Mouse (Mus musculus) heart, embryonic 15.5 days (tissue): Measurements from ENCODE around the gene Col17a1. TPM values are rescaled to one million over a fixed set of nuclear protein-coding genes. Genes with fewer than 3 reads are reported as not detected.

Experiments used
- polyA plus RNA-seq: library from polyadenylated mRNA; unstranded; fragments of >200 nt; fragmentation: Nextera tagmentation; extraction: Ambion mirVana; gene quantifications from 2 replicates; pipeline ENCODE4 v1.2.1, GENCODE M21; 2015

Col17a1 gene
- polyA plus RNA-seq, 1 experiment from 2014 or later: 0.30 TPM

Other genes with a start within 250 kb of the Col17a1 start
- gene Sh3pxd2a, start 227.7 kb downstream of the Col17a1 start, polyA plus RNA-seq: 5.3 and 7.2 TPM in 2 replicates
- gene Stn1, start 154.6 kb downstream of the Col17a1 start, polyA plus RNA-seq: 29.0 and 36.1 TPM in 2 replicates
- gene Slk, start 112.4 kb downstream of the Col17a1 start, polyA plus RNA-seq: 12.6 and 14.2 TPM in 2 replicates
- 173 and 175 TPM in 2 replicates for gene Sfr1, start 39.6 kb upstream of the Col17a1 start, polyA plus RNA-seq
- gene Gsto1, start 162.9 kb upstream of the Col17a1 start, polyA plus RNA-seq: 97.5 and 103 TPM in 2 replicates
- 0.74 and 1.2 TPM in 2 replicates for gene Gsto2, start 173.4 kb upstream of the Col17a1 start, polyA plus RNA-seq
- 0.08 and 0.24 TPM in 2 replicates for gene Cfap43, start 227.2 kb upstream of the Col17a1 start, polyA plus RNA-seq
- 17.4 and 20.7 TPM in 2 replicates for gene Itprip, start 227.2 kb upstream of the Col17a1 start, polyA plus RNA-seq
- gene Cfap58, start 245.6 kb upstream of the Col17a1 start, polyA plus RNA-seq: 0.09 TPM in 1 of 2 replicates, not detected in the other